Mouse (Mus musculus) C2C12 (cell line): Measurements from ENCODE around the gene Irf2bp2.

ENCODE experiments used
- CEBPB ChIP-seq: IDR thresholded peaks from one replicate; pipeline ENCODE4 v1.6.1; 2011; ENCODE audit warnings: low read depth, mild to moderate bottlenecking, control low read depth, moderate library complexity
- CTCF ChIP-seq: IDR thresholded peaks from one replicate; pipeline ENCODE4 v1.5.1; 2011; ENCODE audit not compliant: control insufficient read depth, insufficient read depth, insufficient read length

DNA sequence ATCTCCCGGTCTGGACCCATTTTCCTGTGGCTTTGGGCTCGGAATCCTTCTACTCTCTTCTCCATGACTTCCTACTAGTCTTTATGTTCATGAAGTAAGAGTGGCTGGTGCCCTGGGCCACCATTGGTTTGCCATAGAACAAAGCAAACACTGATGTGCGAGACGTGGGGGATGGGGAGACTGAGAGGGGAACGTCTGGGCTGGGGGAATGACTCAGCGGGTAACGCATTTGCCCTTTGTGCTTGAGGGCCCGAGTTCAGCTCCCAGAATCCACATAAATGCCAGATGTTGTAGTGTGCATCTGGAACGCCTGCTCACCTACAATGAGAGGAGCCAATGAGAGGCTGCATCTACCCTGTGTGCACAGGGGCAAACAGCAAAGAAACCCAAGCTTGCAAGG, 36.4 kb downstream of the Irf2bp2 start:
- TF ChIP-seq CTCF (no peak), CEBPB (no peak)
